Mouse (Mus musculus) embryo, embryonic 10.5 days (tissue): ENCODE data around the gene Apba3.

ENCODE experiments used
- DNase-seq: peaks from one replicate; pipeline ENCODE4 v3.0.0-alpha.2; 2015; ENCODE audit warnings: low spot score

Gene Apba3

GRCm38 (mm10) chr10:81290698-81291460 is 24.1 kb downstream of the Apba3 start:
- DNase-seq = no peak

GRCm38 (mm10) chr10:81291511-81292104 is 24.8 kb downstream of the Apba3 start, which contains the start of gene Tjp3:
TSS of gene Tjp3 (minus strand) at chr10:81291581.
- DNase-seq = no peak

GRCm38 (mm10) chr10:81292554-81293333 is 26.0 kb downstream of the Apba3 start, which contains the start of gene Pip5k1c:
TSS of gene Pip5k1c (plus strand) at chr10:81292963.
- peak; percentile 100 for DNase-seq

- DNase-seq = no peak
These were observed 26.7 kb downstream of the Apba3 start for GRCm38 (mm10) chr10:81293334-81294030.

GRCm38 (mm10) chr10:81294442-81294841 is 27.7 kb downstream of the Apba3 start:
- DNase-seq = no peak

- DNase-seq = no peak
These were observed 28.4 kb downstream of the Apba3 start for GRCm38 (mm10) chr10:81295185-81295584.

- no peak for DNase-seq
These were observed 30.5 kb downstream of the Apba3 start for GRCm38 (mm10) chr10:81297246-81297645.

GRCm38 (mm10) chr10:81297845-81298244 is 31.1 kb downstream of the Apba3 start:
- DNase-seq = no peak

- no peak for DNase-seq
These were observed 31.8 kb downstream of the Apba3 start for GRCm38 (mm10) chr10:81298369-81299100.

- DNase-seq = no peak
These were observed 33.0 kb downstream of the Apba3 start for GRCm38 (mm10) chr10:81299585-81300351.

- no peak for DNase-seq
These were observed 33.7 kb downstream of the Apba3 start for GRCm38 (mm10) chr10:81300352-81300907.

- no peak for DNase-seq
These were observed 34.6 kb downstream of the Apba3 start for GRCm38 (mm10) chr10:81301321-81301720.

GRCm38 (mm10) chr10:81302288-81302687 is 35.5 kb downstream of the Apba3 start:
- no peak for DNase-seq

- no peak for DNase-seq
These were observed 36.0 kb downstream of the Apba3 start for GRCm38 (mm10) chr10:81302781-81303218.

GRCm38 (mm10) chr10:81303258-81303657 is 36.5 kb downstream of the Apba3 start:
- no peak for DNase-seq

GRCm38 (mm10) chr10:81303761-81304160 is 37.0 kb downstream of the Apba3 start:
- DNase-seq = no peak

- peak; percentile 74 for DNase-seq
These were observed 38.0 kb downstream of the Apba3 start for GRCm38 (mm10) chr10:81304597-81305238.

- DNase-seq = no peak
These were observed 38.9 kb downstream of the Apba3 start for GRCm38 (mm10) chr10:81305663-81306062.

- DNase-seq = no peak
These were observed 39.5 kb downstream of the Apba3 start for GRCm38 (mm10) chr10:81306173-81306668.
